Mouse (Mus musculus) neutrophil, adult 5-6 weeks (primary cell): Measurements from ENCODE around the gene Vpreb3. TPM values are rescaled to one million over a fixed set of nuclear protein-coding genes. Genes with fewer than 3 reads are reported as not detected.
A peak's percentile ranks its signal among the peaks of the same experiment; 100 is the strongest.
"Not testable (repeated sequence)": the region's sequence is repeated elsewhere in the genome, so short reads cannot be mapped to it uniquely, and the experiment has no call there.

Experiments
- ATAC-seq: fragments of 151-379, 151-347 bp; 2 replicates; pipeline ENCODE4 v1.8.0; 2017; ENCODE audit warnings: mild to moderate bottlenecking, moderate TSS enrichment; ENCODE audit not compliant: insufficient number of reproducible peaks, poor library complexity, low FRiP score, severe bottlenecking; ENCODE audit errors: extremely low read depth
- total RNA-seq: library from RNA; stranded (forward); fragments of 200-1000 nt; gene quantifications from 2 replicates; pipeline ENCODE4 v1.2.3, GENCODE M21; 2017

Vpreb3 gene
- total RNA-seq, 1 experiment from 2014 or later = 76.5 TPM

DNA sequence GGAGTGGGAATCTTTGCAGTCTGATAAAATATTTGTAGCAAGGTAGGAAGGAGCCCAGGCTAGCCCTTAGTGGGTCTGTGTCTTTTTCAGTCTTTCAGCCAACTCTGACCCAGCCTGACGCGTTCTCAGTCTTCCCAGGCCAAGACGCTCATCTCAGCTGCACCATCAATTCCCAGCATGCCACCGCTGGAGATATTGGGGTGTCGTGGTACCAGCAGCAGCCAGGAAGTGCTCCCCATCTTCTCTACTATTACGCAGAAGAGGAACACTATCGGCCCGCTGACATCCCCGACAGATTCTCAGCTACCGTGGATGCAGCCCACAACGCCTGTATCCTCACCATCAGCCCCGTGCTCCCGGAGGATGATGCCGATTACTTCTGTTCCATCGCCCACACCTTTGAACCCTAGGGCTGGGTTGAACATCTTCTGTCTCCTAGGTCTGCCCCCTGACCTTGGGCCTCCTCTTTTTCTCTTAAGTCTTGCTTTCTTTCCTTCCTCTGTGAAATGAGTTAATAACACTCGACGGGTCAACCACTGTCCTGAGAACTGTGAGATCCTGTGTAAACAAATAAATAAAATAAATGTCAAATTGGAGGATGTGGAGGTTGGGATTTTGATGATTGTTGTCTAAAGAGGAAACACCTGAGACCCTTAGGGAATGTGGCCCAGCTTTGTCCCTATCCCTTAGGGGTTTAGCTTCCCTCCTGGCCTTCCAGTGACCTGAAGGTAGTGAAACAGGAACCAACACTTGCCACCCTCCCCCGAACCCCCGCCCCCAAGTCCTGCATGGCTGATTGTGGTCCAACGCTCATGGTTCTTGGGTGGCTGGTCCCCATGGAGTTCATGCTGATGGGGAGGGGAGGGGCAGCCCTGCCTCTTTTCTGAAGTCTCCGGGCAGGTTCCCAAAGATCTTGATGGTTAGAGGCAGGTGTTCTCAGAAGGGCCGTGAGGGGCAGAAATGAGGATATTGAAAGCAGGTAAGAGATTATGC lies 6.5 kb downstream of the Vpreb3 start:
- peak; percentile 74 for ATAC-seq

DNA sequence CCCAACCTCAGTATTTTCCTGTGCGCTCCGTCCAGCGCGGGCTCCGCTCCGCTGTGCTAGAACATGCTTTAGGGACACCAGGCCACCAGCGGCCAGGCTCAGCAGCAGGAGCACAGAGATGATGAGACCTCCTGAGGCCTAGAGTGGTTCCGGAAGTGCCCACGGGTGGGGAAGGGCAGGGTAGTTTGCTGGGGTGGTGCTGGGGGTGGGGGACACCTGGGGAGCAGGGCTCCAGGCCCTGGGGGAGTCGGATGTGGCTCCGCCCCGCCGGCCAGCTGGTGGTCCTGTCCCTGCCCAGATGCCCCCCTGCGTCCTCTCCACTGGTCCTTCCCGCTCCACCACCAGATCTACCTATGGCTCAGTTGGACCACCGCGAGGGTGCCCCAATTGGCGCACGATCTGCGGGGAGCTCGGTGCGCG lies 7.9 kb downstream of the Vpreb3 start:
- no peak for ATAC-seq

- 0 out of 2 replicates have a peak, but pooled peaks have one; percentile 18 for ATAC-seq
Observed at GRCm38 (mm10) chr10:75951424-75952050, 8.7 kb downstream of the Vpreb3 start.

DNA sequence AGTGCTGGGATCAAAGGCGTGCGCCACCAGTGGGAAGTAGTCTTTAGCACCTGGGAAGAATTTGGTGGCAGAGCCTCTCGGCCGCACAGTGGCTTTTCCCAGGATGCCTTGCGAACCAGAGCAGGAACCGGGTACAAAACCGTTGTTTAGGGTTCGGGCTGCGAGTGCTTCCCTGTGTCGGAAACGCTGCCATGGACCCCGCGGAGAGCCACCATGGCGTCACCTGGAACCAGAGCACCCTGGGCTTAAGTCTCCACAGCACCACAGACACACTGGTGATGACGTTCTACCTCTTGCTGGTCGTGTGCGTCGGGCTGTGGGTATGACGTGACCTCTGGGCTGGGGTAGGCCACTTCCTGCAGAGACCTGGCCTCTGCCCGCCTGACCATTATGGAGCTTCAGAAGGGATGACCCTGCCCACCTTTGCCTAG lies 11.5 kb downstream of the Vpreb3 start, which contains the start of gene Gm5134:
Gene Gm5134 (plus strand): TSS at position 134 of the 431 bp plus-strand sequence.
- ATAC-seq = no peak

DNA sequence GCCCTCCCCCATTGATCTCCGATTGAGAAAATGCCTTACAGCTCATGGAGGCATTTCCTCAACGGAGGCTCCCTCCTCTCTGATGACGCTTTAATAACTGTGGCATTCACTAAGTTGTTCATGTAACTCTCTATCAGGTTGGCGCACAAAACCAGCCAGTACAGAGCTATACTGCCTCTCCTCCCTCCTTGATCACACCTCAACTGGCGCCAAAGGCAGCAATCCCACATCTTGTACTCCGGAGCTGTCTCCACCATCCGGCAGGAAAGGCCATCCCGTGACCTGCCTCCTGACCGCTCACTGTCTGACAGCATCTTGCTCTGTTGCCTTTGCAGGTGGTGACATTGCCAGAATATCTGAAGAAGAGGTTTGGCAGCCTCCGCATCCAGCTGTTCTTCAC lies 31.0 kb downstream of the Vpreb3 start:
- no peak for ATAC-seq

DNA sequence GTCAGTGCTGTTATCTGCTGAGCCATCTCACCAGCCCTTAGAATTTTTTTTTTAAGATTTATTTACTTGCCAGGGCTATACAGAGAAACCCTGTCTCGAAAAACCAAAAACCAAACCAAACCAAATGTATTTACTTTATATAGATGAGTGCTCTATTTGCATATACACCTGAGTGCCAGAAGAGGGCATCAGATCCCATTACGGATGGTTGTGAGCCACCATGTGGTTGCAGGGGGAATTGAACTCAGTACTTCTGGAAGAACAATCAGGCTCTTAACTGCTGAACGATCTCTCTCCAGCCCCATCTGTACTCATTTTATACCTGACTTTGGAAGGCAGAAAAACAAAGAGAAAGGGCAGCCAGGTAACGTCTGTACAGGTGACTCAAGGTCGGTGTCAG lies 32.4 kb downstream of the Vpreb3 start:
- no peak for ATAC-seq

GRCm38 (mm10) chr10:75978119-75978834 lies 35.4 kb downstream of the Vpreb3 start:
- peak; percentile 27; the same call in 1 of the 2 replicates for ATAC-seq

GRCm38 (mm10) chr10:75978835-75979157 lies 35.9 kb downstream of the Vpreb3 start:
- ATAC-seq = no peak

DNA sequence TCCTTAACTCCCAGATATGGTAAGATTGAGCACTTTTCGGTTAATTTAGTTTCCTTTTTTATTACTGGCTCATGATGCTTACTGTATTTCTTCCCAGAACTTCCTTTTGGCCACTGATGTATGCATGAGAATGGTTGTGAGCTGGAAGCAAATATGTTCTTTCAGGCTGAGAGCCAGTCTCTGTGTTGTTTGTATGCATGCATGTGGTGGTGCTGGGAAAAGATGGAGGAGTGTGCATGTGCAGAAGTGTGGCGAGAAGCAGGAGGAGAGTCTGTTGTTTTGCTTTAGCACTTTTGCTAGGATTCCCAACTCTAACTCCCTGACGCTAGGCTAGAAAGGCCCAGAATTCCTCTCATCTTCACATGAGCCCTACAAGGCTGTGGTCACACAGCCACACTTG lies 36.6 kb downstream of the Vpreb3 start:
- no peak for ATAC-seq

- no peak for ATAC-seq
Observed at GRCm38 (mm10) chr10:75990430-75991042, 47.7 kb downstream of the Vpreb3 start.

DNA sequence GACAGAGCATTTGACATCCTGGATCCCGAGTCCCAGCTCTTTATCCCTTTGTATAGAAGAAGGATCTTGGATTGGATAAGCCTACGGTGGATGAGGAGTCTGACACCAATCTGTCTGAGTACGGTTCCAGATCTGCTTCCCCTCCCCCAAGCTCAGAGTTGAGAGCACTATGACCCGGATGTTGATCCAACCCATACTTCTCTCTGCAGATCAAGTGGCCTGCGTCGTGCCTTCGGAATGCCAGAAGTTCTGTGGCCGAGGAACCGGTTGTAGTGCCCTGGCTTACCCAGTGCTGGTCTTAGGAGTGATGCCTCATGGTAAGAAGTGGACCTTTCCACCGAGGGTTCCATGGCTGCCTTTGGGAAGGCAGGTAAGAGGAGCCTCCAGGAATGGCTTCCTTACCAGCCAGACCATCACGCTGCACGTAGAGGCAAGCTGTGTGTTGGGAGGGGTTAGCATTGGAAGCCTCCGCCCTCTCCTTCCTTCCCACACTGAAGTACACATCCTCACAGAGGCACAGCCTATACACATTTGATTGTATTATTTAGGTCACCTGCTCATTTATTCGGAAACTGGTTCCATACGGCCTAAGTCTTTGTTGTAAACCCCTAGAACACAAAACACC lies 50.9 kb downstream of the Vpreb3 start:
- ATAC-seq = no peak

DNA sequence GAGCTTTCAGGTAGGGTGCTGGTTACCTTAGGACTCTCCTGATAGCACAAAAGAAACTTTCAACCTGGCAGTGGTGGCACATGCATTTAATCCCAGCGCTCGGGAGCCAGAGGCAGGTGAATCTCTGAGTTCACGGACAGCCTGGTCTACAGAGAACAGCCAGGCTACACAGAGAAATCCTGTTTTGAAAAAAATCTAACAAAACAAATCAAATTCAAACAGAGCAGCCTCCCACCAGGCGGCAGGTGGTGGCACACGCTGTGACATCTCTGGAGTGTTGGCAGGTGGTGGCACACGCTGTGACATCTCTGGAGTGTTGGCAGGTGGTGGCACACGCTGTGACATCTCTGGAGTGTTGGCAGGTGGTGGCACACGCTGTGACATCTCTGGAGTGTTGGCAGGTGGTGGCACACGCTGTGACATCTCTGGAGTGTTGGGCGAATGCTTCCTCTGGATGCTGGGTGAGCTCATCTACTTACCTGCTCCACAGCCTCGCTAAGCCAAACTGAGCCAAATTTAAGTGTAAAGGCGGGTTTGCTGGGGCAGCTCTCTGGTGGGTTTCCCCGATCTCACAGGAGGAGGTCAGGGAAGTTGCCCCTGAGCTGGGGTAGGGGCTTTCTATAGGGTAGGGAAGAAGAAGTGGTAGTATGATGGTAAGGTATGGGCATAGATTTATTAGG lies 51.8 kb downstream of the Vpreb3 start:
- not testable (repeated sequence) for ATAC-seq

DNA sequence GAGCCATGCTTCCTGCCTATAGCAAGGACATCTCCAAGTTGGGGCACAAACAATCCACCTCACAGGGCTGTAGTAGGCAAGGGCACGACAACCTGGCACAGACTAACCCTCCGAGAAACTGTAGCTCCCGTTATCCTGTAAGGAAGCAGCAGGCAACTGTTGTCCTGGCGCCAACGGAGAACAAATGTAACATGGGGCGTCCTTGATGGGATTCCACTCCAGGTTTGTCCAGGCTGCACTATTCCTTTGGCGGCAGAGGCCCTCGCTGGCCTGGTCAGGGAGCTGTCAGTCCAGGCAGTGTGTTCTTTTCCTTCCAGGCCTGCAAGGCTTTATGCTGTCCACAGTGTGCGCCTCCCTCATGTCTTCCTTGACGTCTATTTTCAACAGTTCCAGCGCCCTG lies 52.6 kb downstream of the Vpreb3 start:
- ATAC-seq = no peak

DNA sequence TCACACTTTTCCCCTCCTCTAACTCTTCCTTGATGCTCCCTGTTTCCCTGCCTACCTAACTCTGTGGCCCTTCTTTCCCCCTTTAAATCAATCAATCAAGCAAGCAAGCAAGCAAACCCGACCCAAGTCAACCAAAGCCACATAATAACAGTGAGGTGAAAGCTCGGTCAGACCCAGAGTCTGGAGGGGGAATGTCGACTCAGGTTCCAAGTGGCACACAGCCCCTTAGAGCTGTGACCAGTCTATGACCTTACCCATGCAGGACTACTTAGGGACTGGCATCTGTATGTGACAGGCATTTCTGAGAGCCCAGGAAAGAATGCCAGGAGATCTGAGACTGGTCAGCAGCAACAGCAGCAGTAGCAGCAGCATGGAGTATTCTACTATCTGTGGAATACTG lies 53.5 kb downstream of the Vpreb3 start:
- no peak for ATAC-seq
